Mouse (Mus musculus): Measurements from ENCODE around the gene Itk. TPM values are rescaled to one million over a fixed set of nuclear protein-coding genes. Genes with fewer than 3 reads are reported as not detected.
A peak's percentile ranks its signal among the peaks of the same experiment; 100 is the strongest.

The Itk gene
- polyA plus RNA-seq, 2 experiments = 0.07 TPM; not detected in 1

DNA sequence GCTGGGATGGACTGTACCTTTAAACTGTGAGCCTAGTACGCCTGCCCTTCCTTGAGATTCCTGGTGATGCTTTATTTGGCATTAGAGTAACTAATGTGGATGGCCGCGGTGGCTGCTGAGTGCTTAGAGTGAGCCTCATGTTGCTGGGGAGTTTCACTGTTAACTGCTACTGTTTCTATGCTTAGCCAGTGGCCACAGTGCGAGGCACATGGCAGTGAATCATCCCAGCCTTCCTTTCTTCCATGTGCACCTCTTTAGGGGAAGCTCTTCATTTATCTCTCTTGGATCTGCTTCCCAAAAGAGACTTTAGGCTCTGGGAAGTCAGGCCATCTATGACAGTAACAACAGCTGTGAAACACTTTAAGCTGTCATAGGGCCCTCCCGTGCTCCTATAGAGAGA is 106.7 kb downstream of the Itk start:
- Histone ChIP-seq H3K4me1 (replicated peaks; ENCODE audit: control insufficient read depth in 2 of 2, insufficient read depth in 2 of 2, low read length in 1 of 2) (peaks cover 0 to 2% of the 10 kb centered on the region in 2 experiments; a peak in 1 of 4 replicates), H3K36me3 (replicated peaks; ENCODE audit: control insufficient read depth, insufficient read depth, low read depth) (no peaks in the 10 kb centered on the region), H3K9ac (replicated peaks) (no peak overlapping the region), H3K4me3 (ENCODE audit: insufficient read depth in 1 of 2, low read depth in 2 of 2, low read length in 2 of 2) (no peak overlapping the region), H3K27me3 (ENCODE audit: control insufficient read depth, insufficient read depth, low read length) (no peaks in the 10 kb centered on the region), H3K4me2 (ENCODE audit: low read depth) (no peak overlapping the region), H3K9me3 (ENCODE audit: control insufficient read depth, low read length) (no peaks in the 10 kb centered on the region), H3K27ac (no peak overlapping the region)
- ATAC-seq (ENCODE audit: insufficient read depth) (no peak), DNase-seq (ENCODE audit: low read depth in 3 of 3, low spot score in 3 of 3) (no peak)
- TF ChIP-seq CTCF (IDR thresholded peaks at IDR 0.05; ENCODE audit: low read depth) = no peak
- no peak for TF ChIP-seq EP300 (IDR thresholded peaks at IDR 0.05; ENCODE audit: low read depth)
- 68% methylated on average over 5 of the region's 5 CpGs for WGBS (ENCODE audit: insufficient replicate concordance)

DNA sequence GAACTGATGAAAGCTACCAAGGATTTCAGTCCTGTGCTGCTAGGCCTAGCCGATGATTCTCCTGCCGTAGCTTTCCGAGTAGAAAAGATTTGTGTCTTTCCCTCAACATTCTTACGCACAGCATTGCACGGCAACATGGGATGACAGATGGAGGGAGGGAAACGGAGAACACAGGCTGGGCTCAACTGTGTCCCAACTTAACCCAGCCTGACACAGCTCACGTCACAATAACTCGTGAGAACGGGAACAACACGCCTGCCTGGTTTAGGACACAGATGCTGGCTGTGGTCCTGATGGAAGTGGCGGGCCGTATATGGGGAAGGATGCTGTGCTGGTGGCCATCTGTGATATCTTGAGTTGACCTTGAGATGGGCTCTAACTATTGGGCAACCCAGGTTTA is 110.6 kb downstream of the Itk start:
- Histone ChIP-seq H3K4me2 (ENCODE audit: low read depth) (no peak overlapping the region), H3K4me1 (replicated peaks; ENCODE audit: control insufficient read depth in 2 of 2, insufficient read depth in 2 of 2, low read length in 1 of 2) (no peaks in the 10 kb centered on the region), H3K27ac (no peak overlapping the region), H3K36me3 (replicated peaks; ENCODE audit: control insufficient read depth, insufficient read depth, low read depth) (no peaks in the 10 kb centered on the region), H3K4me3 (ENCODE audit: insufficient read depth in 1 of 2, low read depth in 2 of 2, low read length in 2 of 2) (no peak overlapping the region), H3K27me3 (ENCODE audit: control insufficient read depth, insufficient read depth, low read length) (no peaks in the 10 kb centered on the region), H3K9ac (replicated peaks) (no peak overlapping the region), H3K9me3 (ENCODE audit: control insufficient read depth, low read length) (no peaks in the 10 kb centered on the region)
- no peak for TF ChIP-seq CTCF (IDR thresholded peaks at IDR 0.05; ENCODE audit: low read depth)
- TF ChIP-seq EP300 (IDR thresholded peaks at IDR 0.05; ENCODE audit: low read depth) = no peak
- 73% methylated on average over 12 of the region's 12 CpGs for WGBS (ENCODE audit: insufficient replicate concordance)
- DNase-seq (ENCODE audit: low read depth in 3 of 3, low spot score in 3 of 3) (no peak), ATAC-seq (ENCODE audit: insufficient read depth) (no peak)

DNA sequence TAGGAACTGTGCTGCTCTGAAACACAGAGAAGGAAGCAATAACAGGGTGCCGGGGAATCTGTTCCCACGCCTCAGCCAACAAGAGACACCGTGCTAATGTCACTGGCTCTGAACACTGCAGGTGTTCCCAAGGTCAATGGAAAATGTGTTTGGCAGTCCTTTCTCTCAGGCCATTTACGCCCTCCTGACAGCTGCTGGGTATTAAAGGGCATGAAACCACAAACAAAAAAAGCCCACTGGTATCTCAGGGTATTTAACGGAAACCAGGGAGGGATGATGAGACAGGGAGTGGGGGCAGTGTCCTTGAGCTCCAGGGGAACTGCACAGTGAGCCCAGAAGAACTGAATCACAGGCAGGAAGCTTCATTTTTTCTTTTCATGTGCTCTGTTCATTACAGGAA is 111.2 kb downstream of the Itk start:
- no peak overlapping the region for H3K4me3 ChIP-seq (ENCODE audit: insufficient read depth in 1 of 2, low read depth in 2 of 2, low read length in 2 of 2)
- H3K4me1 ChIP-seq (replicated peaks; ENCODE audit: control insufficient read depth in 2 of 2, insufficient read depth in 2 of 2, low read length in 1 of 2) = no peaks in the 10 kb centered on the region
- ATAC-seq (ENCODE audit: insufficient read depth) (no peak), DNase-seq (ENCODE audit: low read depth in 3 of 3, low spot score in 3 of 3) (no peak)
- no peak overlapping the region for H3K4me2 ChIP-seq (ENCODE audit: low read depth)
- no peaks in the 10 kb centered on the region for H3K36me3 ChIP-seq (replicated peaks; ENCODE audit: control insufficient read depth, insufficient read depth, low read depth)
- no peak for TF ChIP-seq CTCF (IDR thresholded peaks at IDR 0.05; ENCODE audit: low read depth)
- TF ChIP-seq EP300 (IDR thresholded peaks at IDR 0.05; ENCODE audit: low read depth) = no peak
- no peak overlapping the region for H3K9ac ChIP-seq (replicated peaks)
- WGBS (ENCODE audit: insufficient replicate concordance) = 69% methylated on average over 5 of the region's 5 CpGs
- no peaks in the 10 kb centered on the region for H3K27me3 ChIP-seq (ENCODE audit: control insufficient read depth, insufficient read depth, low read length)
- no peak overlapping the region for H3K27ac ChIP-seq
- no peaks in the 10 kb centered on the region for H3K9me3 ChIP-seq (ENCODE audit: control insufficient read depth, low read length)

DNA sequence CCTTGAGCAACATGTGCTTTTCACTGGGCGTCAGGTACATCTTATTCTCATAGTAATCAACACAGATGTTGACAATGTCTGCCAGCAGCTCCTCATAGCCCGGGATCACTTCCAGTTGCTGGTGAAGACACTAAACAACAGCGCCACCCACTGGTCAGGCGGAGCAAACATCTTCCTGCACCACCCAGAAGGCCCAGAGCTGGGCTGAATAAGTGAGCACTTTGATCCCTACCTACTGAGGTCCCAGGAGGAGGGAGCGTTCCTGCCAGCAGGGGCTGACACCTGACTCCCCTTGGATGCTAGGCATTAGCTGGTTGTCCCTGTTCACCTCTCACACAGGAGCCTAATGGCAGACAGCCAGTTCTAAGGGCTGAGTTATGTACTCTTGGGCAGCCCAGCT is 112.5 kb downstream of the Itk start:
- peak in 2 of 3 experiments; percentile 11 to 23 for DNase-seq (ENCODE audit: low read depth in 3 of 3, low spot score in 3 of 3)
- Histone ChIP-seq H3K4me2 (ENCODE audit: low read depth) (no peak overlapping the region), H3K27me3 (ENCODE audit: control insufficient read depth, insufficient read depth, low read length) (no peaks in the 10 kb centered on the region), H3K9ac (replicated peaks) (no peak overlapping the region), H3K27ac (no peak overlapping the region), H3K36me3 (replicated peaks; ENCODE audit: control insufficient read depth, insufficient read depth, low read depth) (no peaks in the 10 kb centered on the region), H3K4me3 (ENCODE audit: insufficient read depth in 1 of 2, low read depth in 2 of 2, low read length in 2 of 2) (no peak overlapping the region), H3K9me3 (ENCODE audit: control insufficient read depth, low read length) (no peaks in the 10 kb centered on the region), H3K4me1 (replicated peaks; ENCODE audit: control insufficient read depth in 2 of 2, insufficient read depth in 2 of 2, low read length in 1 of 2) (no peaks in the 10 kb centered on the region)
- TF ChIP-seq CTCF (IDR thresholded peaks at IDR 0.05; ENCODE audit: low read depth) (peak; percentile 76), EP300 (IDR thresholded peaks at IDR 0.05; ENCODE audit: low read depth) (no peak)
- no peak for ATAC-seq (ENCODE audit: insufficient read depth)
- 44% methylated on average over 5 of the region's 5 CpGs for WGBS (ENCODE audit: insufficient replicate concordance)

DNA sequence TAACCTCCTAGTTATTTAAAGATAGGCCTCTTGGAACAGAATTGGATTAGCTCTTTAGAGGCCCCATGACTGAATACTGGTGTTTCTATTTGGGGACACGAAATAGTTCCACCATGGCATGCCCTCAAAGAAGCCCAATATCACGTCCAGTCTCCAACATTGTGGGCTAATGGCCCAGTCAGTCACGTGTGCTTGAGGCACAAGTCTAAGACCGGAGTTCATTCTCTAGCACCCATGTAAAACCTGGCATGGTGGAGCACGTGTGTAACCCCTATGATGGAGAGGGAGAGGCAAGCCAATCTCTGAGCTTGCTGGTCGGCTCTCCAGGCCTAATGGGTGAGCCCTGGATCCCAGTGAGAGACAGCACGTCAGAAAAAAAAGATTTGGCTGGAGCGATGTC is 113.1 kb downstream of the Itk start:
- no peak for DNase-seq (ENCODE audit: low read depth in 3 of 3, low spot score in 3 of 3)
- no peak overlapping the region for H3K9ac ChIP-seq (replicated peaks)
- no peaks in the 10 kb centered on the region for H3K27me3 ChIP-seq (ENCODE audit: control insufficient read depth, insufficient read depth, low read length)
- no peak overlapping the region for H3K4me3 ChIP-seq (ENCODE audit: insufficient read depth in 1 of 2, low read depth in 2 of 2, low read length in 2 of 2)
- H3K4me2 ChIP-seq (ENCODE audit: low read depth) = no peak overlapping the region
- no peak overlapping the region for H3K27ac ChIP-seq
- no peak for ATAC-seq (ENCODE audit: insufficient read depth)
- no peak for TF ChIP-seq CTCF (IDR thresholded peaks at IDR 0.05; ENCODE audit: low read depth)
- TF ChIP-seq EP300 (IDR thresholded peaks at IDR 0.05; ENCODE audit: low read depth) = no peak
- 66% methylated on average over 8 of the region's 8 CpGs for WGBS (ENCODE audit: insufficient replicate concordance)
- no peaks in the 10 kb centered on the region for H3K9me3 ChIP-seq (ENCODE audit: control insufficient read depth, low read length)
- no peaks in the 10 kb centered on the region for H3K4me1 ChIP-seq (replicated peaks; ENCODE audit: control insufficient read depth in 2 of 2, insufficient read depth in 2 of 2, low read length in 1 of 2)
- no peaks in the 10 kb centered on the region for H3K36me3 ChIP-seq (replicated peaks; ENCODE audit: control insufficient read depth, insufficient read depth, low read depth)
